Mouse (Mus musculus) colon, adult 2 months (tissue): ENCODE results near the gene Gm29609. TPM values are rescaled to one million over a fixed set of nuclear protein-coding genes. Genes with fewer than 3 reads are reported as not detected.

Experiments used
- polyA plus RNA-seq: library from polyadenylated mRNA; depleted of rRNA; stranded (reverse); fragments of >200 nt; gene quantifications from 2 replicates; pipeline ENCODE4 v1.2.3, GENCODE M21; 2012; rRNA removed

The Gm29609 gene
- 2.2 and 3.9 TPM in 2 replicates for polyA plus RNA-seq

GRCm38 (mm10) chr5:31179766-31180630 lies at the start of gene Gm29609, which contains the start of gene Gtf3c2:
Gm29609 (minus strand) TSS chr5:31179911.
Gtf3c2 (minus strand) TSS chr5:31180144.

GRCm38 (mm10) chr5:31220448-31221303 lies 41.0 kb upstream of the Gm29609 start, which contains the start of gene Ppm1g:
Ppm1g (minus strand) TSS chr5:31220687.

GRCm38 (mm10) chr5:31201742-31202590 lies 22.3 kb upstream of the Gm29609 start, which contains the start of gene Zfp513:
Zfp513 (minus strand) TSS chr5:31202303.

GRCm38 (mm10) chr5:31192939-31193630 lies 13.4 kb upstream of the Gm29609 start, which contains the start of the genes Snx17 and Eif2b4:
Snx17 (plus strand) TSS chr5:31193227.
Eif2b4 (minus strand) TSS chr5:31193430.

DNA sequence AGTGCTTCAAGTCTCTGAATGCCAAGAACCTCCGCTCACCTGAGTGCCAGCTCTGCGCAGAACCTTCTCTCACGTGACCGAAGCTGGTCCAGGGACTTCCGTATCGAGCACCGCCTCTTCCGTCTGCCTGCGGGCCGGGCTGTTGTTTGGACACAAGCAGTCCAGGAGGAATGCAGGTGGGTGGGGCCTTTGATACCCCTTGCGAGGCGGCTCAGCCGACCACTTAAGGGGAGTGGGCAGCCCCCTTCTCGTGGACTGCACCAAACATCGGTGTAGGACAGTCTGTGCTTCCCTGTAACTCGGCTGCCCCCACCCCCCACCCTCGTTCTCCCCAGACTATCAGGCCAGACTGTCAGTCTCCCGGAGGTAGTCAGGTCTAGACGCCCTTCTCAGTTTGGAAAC lies 25.6 kb downstream of the Gm29609 start, which contains the start of gene Mpv17:
Gene Mpv17 (minus strand): TSS at position 100 of the 402 bp plus-strand sequence.

GRCm38 (mm10) chr5:31138241-31138967 lies 41.3 kb downstream of the Gm29609 start, which contains the start of gene Ucn:
Ucn (minus strand) TSS chr5:31138829.

GRCm38 (mm10) chr5:31116354-31116753 lies 63.4 kb downstream of the Gm29609 start, which contains the start of gene Trim54:
Trim54 (plus strand) TSS chr5:31116712.

DNA sequence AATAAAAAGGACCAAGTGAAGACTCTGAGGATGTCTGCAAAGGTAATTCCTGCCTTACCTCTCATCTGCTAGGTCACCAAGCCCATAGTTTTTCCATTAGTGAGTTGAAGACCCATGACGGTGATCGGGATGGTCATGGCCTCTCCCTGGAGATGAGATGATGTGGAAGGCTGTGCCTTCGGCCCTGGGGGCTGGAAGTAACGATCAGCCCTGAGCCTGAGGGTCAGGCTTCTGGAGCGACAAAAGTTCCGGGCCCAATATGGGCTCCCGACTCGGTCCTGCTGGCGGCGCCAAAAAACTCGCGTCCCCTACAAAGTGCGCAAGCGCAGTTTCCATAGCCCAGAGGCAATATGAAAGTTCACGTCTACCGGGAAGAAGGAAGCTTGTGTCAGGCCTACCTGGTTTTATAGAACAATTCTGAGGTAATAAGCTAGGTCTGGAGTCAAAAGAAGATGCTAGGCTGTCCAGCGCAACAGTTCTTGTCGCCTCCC lies 71.7 kb downstream of the Gm29609 start, which contains the start of gene Slc30a3:
Gene Slc30a3 (minus strand): TSS at position 238 of the 491 bp plus-strand sequence.

DNA sequence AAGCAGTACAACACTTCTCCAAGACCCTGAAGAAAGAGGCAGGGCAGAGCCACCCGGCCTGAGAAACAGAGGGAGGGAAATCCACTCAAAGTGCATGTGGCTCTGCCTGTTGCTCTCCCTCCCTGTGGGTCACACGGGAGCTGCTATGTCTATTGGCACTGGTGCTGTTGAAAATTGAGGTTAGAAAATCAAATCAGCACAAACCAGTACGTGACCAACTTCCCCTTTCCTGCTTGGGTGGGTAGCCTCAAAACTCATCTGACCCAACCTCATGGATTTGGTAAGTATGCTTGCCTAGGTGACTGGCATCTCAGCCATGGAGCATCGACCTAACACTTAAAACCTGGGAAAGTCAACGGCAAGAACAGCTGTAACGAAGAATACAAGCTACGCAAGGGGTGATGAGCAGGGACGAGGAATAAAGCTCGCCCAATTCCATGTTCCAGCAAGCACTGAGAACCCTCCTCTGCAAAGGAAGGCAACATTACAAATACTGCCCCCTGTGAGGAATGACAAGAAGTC lies 73.8 kb downstream of the Gm29609 start, which contains the start of gene Dnajc5g:
Gene Dnajc5g (plus strand): TSS at position 472 of the 522 bp plus-strand sequence.

Other genes starting within 250 kb of the Gm29609 start
- gene Cgref1, start 234.3 kb downstream of the Gm29609 start, polyA plus RNA-seq, result 203 and 259 TPM in 2 replicates
- 308 and 381 TPM in 2 replicates for gene Preb, start 219.6 kb downstream of the Gm29609 start, polyA plus RNA-seq
- 0.69 and 0.76 TPM in 2 replicates for gene Tcf23, start 211.2 kb downstream of the Gm29609 start, polyA plus RNA-seq
- 83.4 and 88.1 TPM in 2 replicates for gene Atraid, start 131.6 kb downstream of the Gm29609 start, polyA plus RNA-seq
- gene Slc5a6, start 131.0 kb downstream of the Gm29609 start, polyA plus RNA-seq, result 52.7 and 90.2 TPM in 2 replicates
- gene Cad, start 125.1 kb downstream of the Gm29609 start, polyA plus RNA-seq, result 33.5 and 40.2 TPM in 2 replicates
- gene Dnajc5g, start 73.6 kb downstream of the Gm29609 start, polyA plus RNA-seq, result not detected in 2 replicates
- gene Slc30a3, start 71.7 kb downstream of the Gm29609 start, polyA plus RNA-seq, result 0.05 and 0.23 TPM in 2 replicates
- gene Trim54, start 63.2 kb downstream of the Gm29609 start, polyA plus RNA-seq, result not detected in 2 replicates
- gene Ucn, start 41.1 kb downstream of the Gm29609 start, polyA plus RNA-seq, result not detected in 2 replicates
- gene Mpv17, start 25.7 kb downstream of the Gm29609 start, polyA plus RNA-seq, result 46.0 and 55.3 TPM in 2 replicates
- gene Gtf3c2, start 233 bp upstream of the Gm29609 start, polyA plus RNA-seq, result 32.1 and 36.4 TPM in 2 replicates
- gene Snx17, start 13.3 kb upstream of the Gm29609 start, polyA plus RNA-seq, result 75.8 and 85.0 TPM in 2 replicates
- 36.2 and 39.3 TPM in 2 replicates for gene Eif2b4, start 13.5 kb upstream of the Gm29609 start, polyA plus RNA-seq
- gene Zfp513, start 22.4 kb upstream of the Gm29609 start, polyA plus RNA-seq, result 72.4 and 72.5 TPM in 2 replicates
- gene Ppm1g, start 40.8 kb upstream of the Gm29609 start, polyA plus RNA-seq, result 74.5 and 100 TPM in 2 replicates
- 125 and 189 TPM in 2 replicates for gene Nrbp1, start 61.0 kb upstream of the Gm29609 start, polyA plus RNA-seq
- gene Gm9970, start 61.3 kb upstream of the Gm29609 start, polyA plus RNA-seq, result 0.35 TPM in 2 replicates
- 336 and 464 TPM in 2 replicates for gene Krtcap3, start 71.8 kb upstream of the Gm29609 start, polyA plus RNA-seq
- gene Ift172, start 111.2 kb upstream of the Gm29609 start, polyA plus RNA-seq, result 24.2 and 26.7 TPM in 2 replicates
- 6.8 and 8.5 TPM in 2 replicates for gene Fndc4, start 116.2 kb upstream of the Gm29609 start, polyA plus RNA-seq
- gene Gckr, start 117.5 kb upstream of the Gm29609 start, polyA plus RNA-seq, result not detected in 2 replicates